Mouse (Mus musculus) neural tube, embryonic 13.5 days (tissue): ENCODE data around the gene Bag2. TPM values are rescaled to one million over a fixed set of nuclear protein-coding genes. Genes with fewer than 3 reads are reported as not detected.
"Not testable (repeated sequence)": the region's sequence is repeated elsewhere in the genome, so short reads cannot be mapped to it uniquely, and the experiment has no call there.

Experiments used
- ATAC-seq: fragments of 200-750 bp; cut with Nextera tagmentation; 2 replicates; pipeline ENCODE4 v1.8.0; 2017; ENCODE audit warnings: low read depth, mild to moderate bottlenecking, moderate TSS enrichment, moderate library complexity
- H3K27ac ChIP-seq: fragments of 300-500 bp; sonication (generic); replicated peaks from 2 replicates; pipeline ENCODE4 v1.5.1; 2015; ENCODE audit warnings: moderate library complexity, mild to moderate bottlenecking, inconsistent platforms
- H3K27me3 ChIP-seq: fragments of 300-500 bp; sonication (generic); 2 replicates; pipeline ENCODE4 v1.6.1; 2015; ENCODE audit warnings: mild to moderate bottlenecking, inconsistent platforms
- H3K36me3 ChIP-seq: fragments of 300-500 bp; sonication (generic); 2 replicates; pipeline ENCODE4 v1.6.1; 2015; ENCODE audit warnings: mild to moderate bottlenecking, inconsistent platforms
- H3K4me1 ChIP-seq: fragments of 300-500 bp; sonication (generic); replicated peaks from 2 replicates; pipeline ENCODE4 v1.6.1; 2015; ENCODE audit warnings: inconsistent platforms
- H3K4me2 ChIP-seq: fragments of 300-500 bp; sonication (generic); 2 replicates; pipeline ENCODE4 v1.6.1; 2015; ENCODE audit warnings: inconsistent platforms, mild to moderate bottlenecking, moderate library complexity
- H3K4me3 ChIP-seq: fragments of 300-500 bp; sonication (generic); 2 replicates; pipeline ENCODE4 v1.5.1; 2015; ENCODE audit warnings: mild to moderate bottlenecking, inconsistent platforms
- H3K9ac ChIP-seq: fragments of 300-500 bp; sonication (generic); 2 replicates; pipeline ENCODE4 v1.6.1; 2015; ENCODE audit warnings: moderate library complexity, mild to moderate bottlenecking, inconsistent platforms
- H3K9me3 ChIP-seq: fragments of 300-500 bp; sonication (generic); 2 replicates; pipeline ENCODE4 v1.6.1; 2016; ENCODE audit warnings: inconsistent platforms
- WGBS: fragments of 180-500 bp; shearing (Covaris S2); methylation state at CpG from one replicate; pipeline ENCODE4 v1.1.7; 2015; 5-methylcytosine and 5-hydroxymethylcytosine counted together
- polyA plus RNA-seq: library from polyadenylated mRNA; unstranded; fragments of >200 nt; fragmentation: Nextera tagmentation; extraction: Ambion mirVana; gene quantifications from 2 replicates; pipeline ENCODE4 v1.2.1, GENCODE M21; 2015

Gene Bag2
- polyA plus RNA-seq, 1 experiment from 2014 or later = 17.6 TPM

- 98% methylated on average over 8 of the region's 9 CpGs for WGBS
- H3K4me3 ChIP-seq, ATAC-seq, H3K27ac ChIP-seq, H3K4me1 ChIP-seq, H3K9me3 ChIP-seq, H3K27me3 ChIP-seq, H3K4me2 ChIP-seq, H3K9ac ChIP-seq: not testable (repeated sequence)
- H3K36me3 ChIP-seq = peaks cover 22% of the 10 kb centered on the region
Measured at GRCm38 (mm10) chr1:33744815-33745214, 12.8 kb downstream of the Bag2 start.

GRCm38 (mm10) chr1:33742903-33743302 is 14.7 kb downstream of the Bag2 start:
- Histone ChIP-seq H3K4me2 (no peak overlapping the region), H3K9ac (no peak overlapping the region), H3K36me3 (peaks cover 34% of the 10 kb centered on the region), H3K9me3 (no peaks in the 10 kb centered on the region), H3K4me3 (no peak overlapping the region), H3K27me3 (no peaks in the 10 kb centered on the region), H3K4me1 (no peaks in the 10 kb centered on the region), H3K27ac (no peak overlapping the region)
- no peak for ATAC-seq
- WGBS = 23% methylated on average over 8 of the region's 8 CpGs

- Histone ChIP-seq H3K27ac (no peak overlapping the region), H3K4me1 (no peaks in the 10 kb centered on the region), H3K4me2 (no peak overlapping the region), H3K9me3 (no peaks in the 10 kb centered on the region), H3K36me3 (peaks cover 67% of the 10 kb centered on the region), H3K4me3 (no peak overlapping the region), H3K9ac (no peak overlapping the region), H3K27me3 (no peaks in the 10 kb centered on the region)
- 24% methylated on average over 12 of the region's 12 CpGs for WGBS
- ATAC-seq = peak; percentile 80
Measured at GRCm38 (mm10) chr1:33739302-33739701, 18.3 kb downstream of the Bag2 start.

GRCm38 (mm10) chr1:33738681-33739278 is 18.8 kb downstream of the Bag2 start:
- peaks cover 71% of the 10 kb centered on the region for H3K36me3 ChIP-seq

GRCm38 (mm10) chr1:33738281-33738680 is 19.3 kb downstream of the Bag2 start:
- Histone ChIP-seq H3K4me1 (0 out of 2 replicates have a peak, but pooled peaks cover 3% of the 10 kb centered on the region), H3K9ac (no peak overlapping the region), H3K36me3 (peaks cover 72% of the 10 kb centered on the region), H3K9me3 (no peaks in the 10 kb centered on the region), H3K27me3 (no peaks in the 10 kb centered on the region), H3K4me3 (no peak overlapping the region), H3K4me2 (no peak overlapping the region), H3K27ac (no peak overlapping the region)
- WGBS = 93% methylated on average over 11 of the region's 11 CpGs
- ATAC-seq = no peak

More at GRCm38 (mm10) chr1:33738681-33739278, 18.8 kb downstream of the Bag2 start:
- H3K27ac ChIP-seq = no peak overlapping the region
- no peaks in the 10 kb centered on the region for H3K4me1 ChIP-seq
- ATAC-seq = no peak
- 86% methylated on average over 11 of the region's 11 CpGs for WGBS
- no peaks in the 10 kb centered on the region for H3K9me3 ChIP-seq
- no peak overlapping the region for H3K4me3 ChIP-seq
- no peak overlapping the region for H3K9ac ChIP-seq
- H3K4me2 ChIP-seq = no peak overlapping the region
- H3K27me3 ChIP-seq = no peaks in the 10 kb centered on the region

GRCm38 (mm10) chr1:33734001-33734685 is 23.5 kb downstream of the Bag2 start:
- H3K4me3 ChIP-seq = no peak overlapping the region
- H3K4me1 ChIP-seq = 0 out of 2 replicates have a peak, but pooled peaks cover 3% of the 10 kb centered on the region
- H3K36me3 ChIP-seq = peaks cover 84% of the 10 kb centered on the region
- no peaks in the 10 kb centered on the region for H3K9me3 ChIP-seq
- H3K27me3 ChIP-seq = no peaks in the 10 kb centered on the region
- no peak overlapping the region for H3K4me2 ChIP-seq
- no peak overlapping the region for H3K9ac ChIP-seq
- ATAC-seq = 0 out of 2 replicates have a peak, but pooled peaks have one; percentile 36
- WGBS = 44% methylated on average over 5 of the region's 5 CpGs
- H3K27ac ChIP-seq = peak overlapping the region; percentile 38; the same call in 1 of the 2 replicates

- ATAC-seq = no peak
- H3K9ac ChIP-seq = no peak overlapping the region
- peaks cover 87% of the 10 kb centered on the region for H3K36me3 ChIP-seq
Measured at GRCm38 (mm10) chr1:33733044-33733443, 24.6 kb downstream of the Bag2 start.

GRCm38 (mm10) chr1:33725086-33725485 is 32.5 kb downstream of the Bag2 start:
- ATAC-seq = no peak
- no peak overlapping the region for H3K4me3 ChIP-seq
- no peaks in the 10 kb centered on the region for H3K27me3 ChIP-seq
- no peak overlapping the region for H3K9ac ChIP-seq
- H3K27ac ChIP-seq = no peak overlapping the region
- H3K36me3 ChIP-seq = peaks cover 75% of the 10 kb centered on the region
- H3K9me3 ChIP-seq = no peaks in the 10 kb centered on the region
- peaks cover 14% of the 10 kb centered on the region for H3K4me1 ChIP-seq
- WGBS = 92% methylated on average over 5 of the region's 5 CpGs
- no peak overlapping the region for H3K4me2 ChIP-seq

More at GRCm38 (mm10) chr1:33733044-33733443, 24.6 kb downstream of the Bag2 start:
- H3K4me1 ChIP-seq = 0 out of 2 replicates have a peak, but pooled peaks cover 3% of the 10 kb centered on the region
- H3K27ac ChIP-seq = no peak overlapping the region
- no peaks in the 10 kb centered on the region for H3K27me3 ChIP-seq
- no peak overlapping the region for H3K4me3 ChIP-seq
- 91% methylated on average over 9 of the region's 9 CpGs for WGBS
- H3K4me2 ChIP-seq = no peak overlapping the region
- H3K9me3 ChIP-seq = no peaks in the 10 kb centered on the region

GRCm38 (mm10) chr1:33724516-33724915 is 33.1 kb downstream of the Bag2 start:
- Histone ChIP-seq H3K27ac (no peak overlapping the region), H3K4me2 (no peak overlapping the region), H3K4me1 (peaks cover 14% of the 10 kb centered on the region), H3K36me3 (peaks cover 69% of the 10 kb centered on the region), H3K27me3 (no peaks in the 10 kb centered on the region), H3K9ac (no peak overlapping the region), H3K9me3 (no peaks in the 10 kb centered on the region), H3K4me3 (no peak overlapping the region)
- 79% methylated on average over 6 of the region's 6 CpGs for WGBS
- ATAC-seq = no peak

- Histone ChIP-seq H3K27ac (no peak overlapping the region), H3K27me3 (no peaks in the 10 kb centered on the region), H3K4me2 (peak overlapping the region; percentile 66), H3K9ac (peak overlapping the region; percentile 93), H3K9me3 (no peaks in the 10 kb centered on the region), H3K4me1 (peaks cover 14% of the 10 kb centered on the region), H3K36me3 (peaks cover 39% of the 10 kb centered on the region), H3K4me3 (peak overlapping the region; percentile 82)
- 86% methylated on average over 7 of the region's 7 CpGs for WGBS
- no peak for ATAC-seq
Measured at GRCm38 (mm10) chr1:33721020-33721419, 36.6 kb downstream of the Bag2 start.

- 0% methylated on average over 41 of the region's 41 CpGs for WGBS
- Histone ChIP-seq H3K4me2 (peak overlapping the region; percentile 66), H3K4me1 (peaks cover 14% of the 10 kb centered on the region), H3K9me3 (no peaks in the 10 kb centered on the region), H3K4me3 (peak overlapping the region; percentile 82), H3K36me3 (peaks cover 31% of the 10 kb centered on the region), H3K27me3 (no peaks in the 10 kb centered on the region), H3K27ac (peak overlapping the region; percentile 94), H3K9ac (peak overlapping the region; percentile 93)
- ATAC-seq = peak; percentile 76
Measured at GRCm38 (mm10) chr1:33720231-33720630, 37.4 kb downstream of the Bag2 start.

GRCm38 (mm10) chr1:33719733-33720225 is 37.8 kb downstream of the Bag2 start, which contains the start of gene Rab23:
Gene Rab23 (plus strand): TSS chr1:33719887.
- H3K27ac ChIP-seq = peak within 1 kb of the TSS; percentile 94
- H3K27me3 ChIP-seq = no peaks in the 10 kb centered on the region
- H3K4me1 ChIP-seq = peaks cover 14% of the 10 kb centered on the region
- peak within 1 kb of the TSS; percentile 66 for H3K4me2 ChIP-seq
- WGBS = under 1% methylated on average over 54 of the region's 54 CpGs
- peak; percentile 98 for ATAC-seq
- H3K4me3 ChIP-seq = peak within 1 kb of the TSS; percentile 82
- peak within 1 kb of the TSS; percentile 93 for H3K9ac ChIP-seq
- no peaks in the 10 kb centered on the region for H3K9me3 ChIP-seq
- peaks cover 26% of the 10 kb centered on the region for H3K36me3 ChIP-seq
